Mouse (Mus musculus) heart, postnatal 14 days (tissue): Measurements from ENCODE around the gene Slc16a9. TPM values are rescaled to one million over a fixed set of nuclear protein-coding genes. Genes with fewer than 3 reads are reported as not detected.

Source experiments
- DNase-seq, 2 experiments: peaks; one replicate each; pipeline ENCODE4 v3.0.0; 2021 to 2022
- intact Hi-C: fragments of 180-260 bp; cut with DNase I; formaldehyde crosslinking; loops from one replicate; pipeline ENCODE4 v1.15.1; 2025
- total RNA-seq, 2 experiments: library from RNA; stranded (reverse); gene quantifications; 2 replicates each; pipeline ENCODE4 v1.2.3; 2021

Gene Slc16a9
- total RNA-seq, 2 experiments from 2014 or later: 3.0 to 3.5 TPM

GRCm38 (mm10) chr10:70292014-70292413 is 47.1 kb downstream of the Slc16a9 start:
- no peak for DNase-seq
- intact Hi-C loops: loop anchor here (10.0 kb wide), 1 partner anchor 627 kb away; no protein-coding TSS in a partner anchor

DNA sequence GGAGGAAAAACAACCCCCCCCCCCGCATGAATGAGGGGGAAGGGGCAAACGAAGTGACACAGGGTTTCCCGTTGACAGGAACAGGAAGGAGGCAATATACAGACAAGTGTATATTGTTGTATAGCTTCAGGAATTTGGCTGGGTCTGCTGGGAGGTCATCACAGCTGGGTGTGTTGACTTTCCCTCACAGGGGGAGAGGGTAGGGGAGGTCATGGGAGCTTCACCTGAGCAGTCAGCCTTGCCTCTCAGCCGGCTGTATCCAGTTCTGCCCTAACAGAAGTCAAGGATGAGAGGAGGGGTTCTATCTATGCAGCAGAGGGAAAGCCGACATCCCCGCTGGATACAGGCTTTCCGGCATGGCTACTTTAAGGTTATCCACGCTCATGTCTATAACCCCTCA is 49.2 kb downstream of the Slc16a9 start:
- intact Hi-C loops: loop anchor here (10.0 kb wide), 1 partner anchor 629 kb away; no protein-coding TSS in a partner anchor
- no peak for DNase-seq

- peak; percentile 71 to 84 for DNase-seq
- intact Hi-C loops: loop anchor here (1.0 to 10.0 kb wide), 8 partner anchors 49 to 632 kb away; partner anchors contain the start of genes Ccdc6 and Slc16a9
Measured at GRCm38 (mm10) chr10:70296531-70297366, 51.8 kb downstream of the Slc16a9 start.

- intact Hi-C loops: loop anchor here (5.0 to 10.0 kb wide), 3 partner anchors 52 to 634 kb away; partner anchors contain the start of genes Ccdc6 and Slc16a9
- no peak for DNase-seq
Measured at GRCm38 (mm10) chr10:70299118-70299517, 54.2 kb downstream of the Slc16a9 start.

GRCm38 (mm10) chr10:70299653-70300052 is 54.8 kb downstream of the Slc16a9 start:
- intact Hi-C loops: loop anchor here (5.0 to 10.0 kb wide), 3 partner anchors 52 to 635 kb away; partner anchors contain the start of genes Ccdc6 and Slc16a9
- DNase-seq: no peak

DNA sequence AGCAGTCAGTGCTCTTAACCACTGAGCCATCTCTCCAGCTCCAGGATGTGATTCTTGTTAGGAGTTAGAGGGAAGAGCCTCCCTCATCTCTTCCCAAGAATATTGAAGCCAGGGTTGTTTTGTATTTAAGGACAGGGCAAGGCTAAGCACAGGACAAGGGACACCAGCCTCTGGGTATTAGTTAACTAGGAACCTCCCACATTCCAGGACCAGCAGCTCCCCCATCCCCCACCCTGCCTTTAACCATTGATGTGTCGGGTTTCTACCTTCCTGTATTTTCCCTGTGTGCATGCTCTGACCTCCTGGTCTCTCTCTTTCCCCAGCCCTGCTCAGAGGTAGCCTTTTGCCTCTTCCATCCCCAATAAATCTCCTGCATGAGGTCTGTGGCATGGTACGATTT is 56.3 kb downstream of the Slc16a9 start:
- DNase-seq: no peak
- intact Hi-C loops: no loop called here

GRCm38 (mm10) chr10:70303203-70303602 is 58.3 kb downstream of the Slc16a9 start:
- intact Hi-C loops: no loop called here
- no peak for DNase-seq

DNA sequence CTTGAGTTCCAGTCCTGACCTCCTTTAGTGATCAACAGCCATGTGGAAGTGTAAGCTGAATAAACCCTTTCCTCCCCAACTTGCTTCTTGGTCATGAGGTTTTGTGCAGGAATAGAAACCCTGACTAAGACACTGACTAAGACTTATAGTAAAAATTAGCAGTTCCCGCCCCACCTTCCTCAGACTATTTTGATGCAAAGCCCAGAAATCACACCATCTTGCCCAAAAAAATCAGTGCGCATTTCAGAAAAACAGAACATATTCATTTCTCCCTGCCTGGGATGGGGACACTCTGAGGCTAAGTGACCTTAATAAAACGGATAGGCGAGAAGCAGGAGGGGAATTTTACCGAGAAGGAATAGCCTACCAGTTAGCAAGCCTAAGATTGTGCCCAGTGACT is 60.8 kb downstream of the Slc16a9 start:
- no peak for DNase-seq
- intact Hi-C loops: no loop called here

- DNase-seq: no peak
- intact Hi-C loops: no loop called here
Measured at GRCm38 (mm10) chr10:70309416-70309815, 64.5 kb downstream of the Slc16a9 start.

GRCm38 (mm10) chr10:70310646-70311045 is 65.7 kb downstream of the Slc16a9 start:
- no peak for DNase-seq
- intact Hi-C loops: loop anchor here (10.0 kb wide), 1 partner anchor 504 kb away; no protein-coding TSS in a partner anchor

DNA sequence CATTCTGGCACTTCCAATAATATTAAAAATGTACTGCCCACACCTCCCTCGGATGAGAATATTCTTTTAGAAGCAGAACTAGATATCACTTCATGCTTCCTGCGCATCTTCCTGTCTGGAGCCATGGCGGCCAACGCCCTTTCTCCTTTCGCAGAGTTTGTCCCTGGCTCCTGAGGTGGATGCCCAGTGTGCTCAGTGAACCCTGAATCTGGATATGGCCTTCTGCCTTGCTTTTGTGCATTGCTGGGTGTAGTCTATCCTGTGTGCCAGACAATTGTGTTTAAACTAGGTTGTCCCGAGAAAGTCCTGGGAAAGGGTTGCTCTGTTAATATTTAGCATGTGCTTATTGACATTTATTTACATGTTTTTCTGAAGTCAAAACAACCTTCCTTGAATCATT is 71.0 kb downstream of the Slc16a9 start:
- intact Hi-C loops: loop anchor here (5.0 to 10.0 kb wide), 3 partner anchors 499 to 901 kb away; no protein-coding TSS in a partner anchor
- DNase-seq: no peak

- intact Hi-C loops: loop anchor here (5.0 to 10.0 kb wide), 3 partner anchors 498 to 900 kb away; no protein-coding TSS in a partner anchor
- no peak for DNase-seq
Measured at GRCm38 (mm10) chr10:70316856-70317255, 72.0 kb downstream of the Slc16a9 start.

- intact Hi-C loops: loop anchor here (5.0 to 10.0 kb wide), 3 partner anchors 497 to 900 kb away; no protein-coding TSS in a partner anchor
- no peak for DNase-seq
Measured at GRCm38 (mm10) chr10:70317394-70317965, 72.6 kb downstream of the Slc16a9 start.

- DNase-seq: peak; percentile 13 to 58
Measured at GRCm38 (mm10) chr10:70318630-70319029, 73.7 kb downstream of the Slc16a9 start.

DNA sequence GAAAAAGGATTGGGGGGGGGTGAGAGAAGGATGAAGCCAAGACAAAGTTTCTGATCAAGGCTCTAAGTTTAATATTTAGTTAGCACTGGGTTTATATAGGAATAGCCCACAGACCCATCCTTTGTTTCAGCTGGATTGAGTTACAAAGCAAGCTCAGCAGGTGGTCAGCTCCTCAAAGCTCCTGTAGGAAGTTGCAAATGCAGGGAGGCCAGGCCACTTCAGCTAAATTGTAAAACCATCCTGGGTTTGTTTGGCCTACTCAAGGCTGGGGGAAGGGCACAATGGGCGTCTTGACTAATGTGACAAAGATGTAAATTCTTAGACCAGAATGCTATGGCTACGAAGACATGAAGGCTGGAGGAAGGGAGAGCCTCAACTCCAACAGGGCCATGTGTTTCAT is 80.6 kb downstream of the Slc16a9 start:
- no peak for DNase-seq
- intact Hi-C loops: no loop called here

More at GRCm38 (mm10) chr10:70318630-70319029, 73.7 kb downstream of the Slc16a9 start:
- intact Hi-C loops: loop anchor here (2.0 to 10.0 kb wide), 4 partner anchors 246 to 899 kb away; no protein-coding TSS in a partner anchor

- DNase-seq: no peak
- intact Hi-C loops: no loop called here
Measured at GRCm38 (mm10) chr10:70327331-70327730, 82.4 kb downstream of the Slc16a9 start.

DNA sequence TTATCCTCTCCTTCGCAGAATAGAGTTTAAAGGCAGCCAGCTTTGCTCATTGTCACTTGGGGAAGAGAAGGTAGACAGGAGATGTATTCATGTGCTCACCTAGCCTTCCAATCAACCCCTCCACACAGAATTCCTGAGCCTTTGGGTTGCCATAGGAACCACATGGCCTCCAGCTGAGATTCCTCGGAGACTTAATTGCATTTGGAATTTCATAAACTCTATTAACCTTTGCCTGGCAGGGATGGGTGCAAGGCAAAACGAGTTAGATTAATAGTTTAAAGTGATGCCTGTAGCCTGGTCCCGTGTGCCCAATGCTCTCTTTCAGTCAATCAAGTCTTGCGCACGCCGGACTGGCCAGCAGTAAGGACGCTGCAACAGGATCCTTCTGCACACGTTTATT is 83.2 kb downstream of the Slc16a9 start:
- intact Hi-C loops: no loop called here
- no peak for DNase-seq
